Mouse (Mus musculus) neutrophil, adult 5-6 weeks (primary cell): ENCODE results near the gene Rab2b. TPM values are rescaled to one million over a fixed set of nuclear protein-coding genes. Genes with fewer than 3 reads are reported as not detected.

Experiments used
- ATAC-seq: fragments of 151-379, 151-347 bp; 2 replicates; pipeline ENCODE4 v1.8.0; 2017; ENCODE audit warnings: mild to moderate bottlenecking, moderate TSS enrichment; ENCODE audit not compliant: insufficient number of reproducible peaks, poor library complexity, low FRiP score, severe bottlenecking; ENCODE audit errors: extremely low read depth
- total RNA-seq: library from RNA; stranded (forward); fragments of 200-1000 nt; gene quantifications from 2 replicates; pipeline ENCODE4 v1.2.3, GENCODE M21; 2017

Gene Rab2b
- total RNA-seq, 1 experiment from 2014 or later = 12.2 TPM

DNA sequence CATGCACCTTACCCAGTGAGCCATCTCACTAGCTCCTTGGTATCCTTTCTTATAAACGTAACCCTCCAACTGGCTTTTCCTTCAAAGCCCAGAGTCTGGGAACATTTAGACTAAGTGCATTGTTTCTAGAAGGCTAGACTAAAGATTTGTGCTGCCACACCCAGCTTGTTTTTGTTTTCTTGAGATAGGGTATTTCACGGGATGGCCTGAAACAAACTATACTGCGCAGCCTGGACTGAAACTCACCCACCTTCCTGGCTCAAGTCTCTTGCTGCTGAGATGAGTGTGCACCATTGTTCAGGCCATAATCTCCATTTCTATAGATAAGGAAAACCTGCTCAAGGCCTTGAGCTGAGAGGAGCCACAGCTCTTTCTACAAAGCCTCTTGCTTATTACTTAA, 4.8 kb upstream of the Rab2b start:
- no peak for ATAC-seq

- no peak for ATAC-seq
Measured at GRCm38 (mm10) chr14:52283629-52284028, 4.3 kb upstream of the Rab2b start.

GRCm38 (mm10) chr14:52279747-52280120, 389 bp upstream of the Rab2b start:
- no peak for ATAC-seq

GRCm38 (mm10) chr14:52277210-52277609, 2.1 kb downstream of the Rab2b start:
- no peak for ATAC-seq

DNA sequence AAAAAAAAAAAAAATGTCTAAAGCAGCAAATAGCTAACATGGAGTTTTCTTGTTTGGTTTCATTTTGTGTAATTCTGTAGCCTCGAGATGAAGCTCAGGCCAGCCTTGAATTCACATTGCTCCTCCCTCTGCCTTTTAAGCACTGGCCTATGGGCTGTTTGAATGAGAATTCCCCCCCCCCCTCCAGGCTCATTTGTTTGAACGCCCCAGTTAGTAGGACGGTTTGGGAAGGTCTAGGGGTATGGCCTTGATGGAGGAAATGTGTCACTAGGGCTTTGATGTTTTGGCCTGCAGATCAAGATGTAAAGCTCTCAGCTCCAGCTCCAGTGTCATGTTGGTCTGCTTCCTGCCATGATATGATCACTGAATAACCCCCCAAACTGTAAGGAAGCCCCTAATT, 6.6 kb downstream of the Rab2b start:
- no peak for ATAC-seq

DNA sequence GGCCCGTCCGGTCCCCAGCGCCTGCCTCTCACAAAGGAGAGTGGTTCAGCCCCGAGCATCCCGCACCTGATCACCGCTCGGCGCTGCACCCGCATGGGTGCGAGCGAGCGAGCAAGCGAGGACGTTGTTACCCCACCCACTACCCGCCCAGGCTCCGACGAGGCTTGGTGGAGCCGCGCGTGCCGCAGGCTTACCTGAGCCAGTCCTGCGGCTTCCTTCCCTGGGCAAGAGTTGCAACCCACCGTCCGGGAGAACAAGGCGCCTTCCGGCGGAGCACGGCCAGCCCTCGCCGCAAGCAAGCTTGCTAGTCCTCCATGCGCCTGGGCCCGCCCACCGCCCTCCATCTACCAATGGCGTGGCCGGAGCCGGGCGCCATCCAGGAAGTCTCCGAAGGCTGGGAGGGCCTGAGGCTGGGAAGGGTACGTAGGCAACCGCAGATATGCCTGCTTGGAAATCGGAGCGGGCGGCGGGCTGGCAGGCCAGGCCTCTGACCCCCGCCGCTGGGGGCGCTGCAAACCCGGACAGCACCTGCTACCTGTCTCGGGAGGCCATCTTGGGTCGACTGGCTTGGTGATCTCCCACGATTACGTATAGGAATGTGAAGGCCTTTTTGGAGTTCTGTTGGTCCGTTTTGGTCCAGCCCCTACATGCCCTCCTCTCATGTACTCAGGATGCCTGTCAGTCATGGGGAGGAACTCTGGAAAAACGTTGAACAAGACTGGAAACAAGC, 21.7 kb downstream of the Rab2b start, which contains the start of gene Chd8:
Chd8 (minus strand) TSS at position 297 of the 730 bp plus-strand sequence.
- peak; percentile 99 for ATAC-seq

GRCm38 (mm10) chr14:52256311-52257175, 22.8 kb downstream of the Rab2b start:
- no peak for ATAC-seq

- ATAC-seq = no peak
Measured at GRCm38 (mm10) chr14:52246129-52246528, 33.2 kb downstream of the Rab2b start.

DNA sequence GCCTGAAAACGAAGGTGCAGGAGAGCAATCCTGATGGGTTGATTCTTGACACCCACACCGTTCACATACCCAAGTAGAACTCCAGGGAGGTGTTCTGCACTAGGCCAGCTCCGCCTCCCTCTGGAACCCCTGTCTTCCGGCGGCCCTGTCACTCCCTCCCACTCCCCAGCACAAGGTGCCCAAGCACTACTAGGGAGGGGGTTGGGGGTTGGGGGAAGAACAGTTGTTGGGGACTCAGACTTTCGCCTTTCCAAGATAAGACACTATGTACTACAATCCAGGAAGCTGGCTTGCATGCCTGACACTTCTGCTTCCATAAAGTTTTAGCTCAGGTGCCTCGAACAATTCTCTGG, 34.7 kb downstream of the Rab2b start:
- no peak for ATAC-seq

- peak; percentile 100 for ATAC-seq
Measured at GRCm38 (mm10) chr14:52244041-52244689, 35.2 kb downstream of the Rab2b start.

DNA sequence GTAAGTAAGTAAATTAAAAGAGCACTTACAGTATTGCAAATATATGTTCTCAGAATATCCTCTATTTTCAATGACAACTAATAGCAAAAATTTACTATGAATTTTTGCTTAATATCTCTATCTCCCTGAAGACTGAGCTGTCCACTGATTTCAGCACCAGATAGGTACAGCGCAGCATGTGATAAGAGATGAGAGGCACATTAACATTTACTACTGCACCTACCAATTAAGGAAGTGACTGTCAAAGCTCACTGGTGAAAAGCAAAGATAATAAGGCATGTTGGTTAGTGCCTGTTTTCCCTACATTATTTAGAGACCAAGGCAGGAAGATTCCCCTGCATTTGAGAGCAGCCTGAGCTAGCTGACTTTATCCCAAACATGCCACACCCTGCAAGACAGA, 43.1 kb downstream of the Rab2b start:
- ATAC-seq = no peak

- ATAC-seq = no peak
Measured at GRCm38 (mm10) chr14:52235165-52235564, 44.2 kb downstream of the Rab2b start.

- ATAC-seq = no peak
Measured at GRCm38 (mm10) chr14:52232249-52232648, 47.1 kb downstream of the Rab2b start.

- ATAC-seq = no peak
Measured at GRCm38 (mm10) chr14:52225972-52226371, 53.4 kb downstream of the Rab2b start.

- ATAC-seq = no peak
Measured at GRCm38 (mm10) chr14:52217261-52217660, 62.1 kb downstream of the Rab2b start.

Other genes starting within 250 kb of the Rab2b start
- gene Olfr221, start 237.1 kb downstream of the Rab2b start, total RNA-seq = not detected in 2 replicates
- 397 and 426 TPM in 2 replicates for gene Hnrnpc, start 175.5 kb downstream of the Rab2b start, total RNA-seq
- 42.0 and 46.1 TPM in 2 replicates for gene Rpgrip1, start 168.8 kb downstream of the Rab2b start, total RNA-seq
- 97.9 and 102 TPM in 2 replicates for gene Supt16, start 82.1 kb downstream of the Rab2b start, total RNA-seq
- 155 and 214 TPM in 2 replicates for gene Chd8, start 21.8 kb downstream of the Rab2b start, total RNA-seq
- gene Tox4, start 399 bp downstream of the Rab2b start, total RNA-seq = 55.7 and 61.0 TPM in 2 replicates
- gene Mettl3, start 25.6 kb upstream of the Rab2b start, total RNA-seq = 88.0 and 97.4 TPM in 2 replicates
- gene Sall2, start 49.2 kb upstream of the Rab2b start, total RNA-seq = 0.35 TPM in 1 of 2 replicates, not detected in the other
- not detected in 2 replicates for gene Olfr1513, start 76.9 kb upstream of the Rab2b start, total RNA-seq
- gene Olfr1512, start 99.6 kb upstream of the Rab2b start, total RNA-seq = not detected in 2 replicates
- not detected in 2 replicates for gene Olfr1511, start 117.8 kb upstream of the Rab2b start, total RNA-seq
- gene Olfr1510, start 134.8 kb upstream of the Rab2b start, total RNA-seq = not detected in 2 replicates
- gene Olfr1509, start 163.4 kb upstream of the Rab2b start, total RNA-seq = not detected in 2 replicates
- gene Olfr1508, start 187.9 kb upstream of the Rab2b start, total RNA-seq = 0.12 TPM in 1 of 2 replicates, not detected in the other
- gene Olfr1507, start 216.2 kb upstream of the Rab2b start, total RNA-seq = not detected in 2 replicates